Mouse (Mus musculus) embryonic fibroblast, embryonic 13.5 days (primary cell): ENCODE data around the gene Gm20683. TPM values are rescaled to one million over a fixed set of nuclear protein-coding genes. Genes with fewer than 3 reads are reported as not detected.

Source experiments
- H3K27ac ChIP-seq: 2 replicates; pipeline ENCODE4 v1.5.1; 2012; ENCODE audit warnings: low read length, control low read depth, inconsistent platforms; ENCODE audit not compliant: insufficient read depth
- H3K4me1 ChIP-seq: 2 replicates; pipeline ENCODE4 v1.6.1; 2011; ENCODE audit warnings: low read length; ENCODE audit not compliant: control insufficient read depth, insufficient read depth
- H3K4me3 ChIP-seq: 2 replicates; pipeline ENCODE4 v1.5.1; 2011; ENCODE audit warnings: mild to moderate bottlenecking, control low read depth, low read length; ENCODE audit not compliant: insufficient read depth
- CTCF ChIP-seq: IDR thresholded peaks from 2 replicates; pipeline ENCODE4 v1.5.1; 2011; ENCODE audit warnings: mild to moderate bottlenecking, control low read depth, low read length, moderate library complexity, borderline replicate concordance; ENCODE audit not compliant: insufficient read depth
- POLR2A ChIP-seq: IDR thresholded peaks from 2 replicates; pipeline ENCODE4 v1.6.1; 2011; ENCODE audit warnings: low read depth, mild to moderate bottlenecking, control low read depth, low read length, moderate library complexity
- polyA plus RNA-seq: library from polyadenylated mRNA; stranded (reverse); fragments of >200 nt; gene quantifications from 2 replicates; pipeline ENCODE4 v1.2.4, GENCODE M21; 2011; ENCODE audit warnings: low read depth; ENCODE audit not compliant: missing spikeins, insufficient read length

Gm20683 gene
- polyA plus RNA-seq, 1 experiment, result not detected

DNA sequence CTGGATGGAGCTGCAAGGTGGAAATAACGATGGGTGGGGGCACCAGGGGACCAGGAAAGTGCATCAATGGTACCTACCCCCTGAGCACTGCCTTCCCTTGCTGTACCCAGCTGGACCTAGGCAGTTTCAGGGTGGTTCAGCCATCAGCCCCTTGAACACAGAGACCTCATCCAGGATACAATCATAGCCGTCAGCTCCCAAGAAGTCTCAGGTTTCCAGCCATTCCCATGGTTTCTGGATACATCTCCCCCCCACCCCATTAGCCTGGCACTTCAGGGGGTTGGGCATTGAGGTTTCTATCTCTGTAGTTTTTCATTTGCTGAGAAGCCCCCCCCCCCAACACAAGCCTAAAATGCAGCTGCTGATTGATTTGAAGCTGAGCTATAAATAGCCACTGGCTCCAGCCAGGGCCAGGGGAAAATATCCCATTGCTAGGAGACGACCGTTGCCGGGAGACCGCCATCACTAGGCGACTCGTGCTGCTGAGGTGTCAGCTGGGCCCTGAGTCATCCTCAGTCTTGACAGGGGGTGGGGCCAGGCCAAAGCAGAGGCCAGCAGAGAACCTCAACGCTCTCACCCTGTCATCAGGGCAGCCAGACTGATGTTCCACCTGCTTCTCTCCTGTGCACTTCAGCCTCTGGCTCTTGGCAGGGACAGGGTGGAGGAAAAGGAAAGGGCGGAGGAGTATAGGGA is 38.6 kb downstream of the Gm20683 start:
- Histone ChIP-seq H3K4me3 (no peak overlapping the region), H3K4me1 (peaks cover 6% of the 10 kb centered on the region; the same call in 1 of the 2 replicates), H3K27ac (no peak overlapping the region)
- TF ChIP-seq CTCF, result no peak

DNA sequence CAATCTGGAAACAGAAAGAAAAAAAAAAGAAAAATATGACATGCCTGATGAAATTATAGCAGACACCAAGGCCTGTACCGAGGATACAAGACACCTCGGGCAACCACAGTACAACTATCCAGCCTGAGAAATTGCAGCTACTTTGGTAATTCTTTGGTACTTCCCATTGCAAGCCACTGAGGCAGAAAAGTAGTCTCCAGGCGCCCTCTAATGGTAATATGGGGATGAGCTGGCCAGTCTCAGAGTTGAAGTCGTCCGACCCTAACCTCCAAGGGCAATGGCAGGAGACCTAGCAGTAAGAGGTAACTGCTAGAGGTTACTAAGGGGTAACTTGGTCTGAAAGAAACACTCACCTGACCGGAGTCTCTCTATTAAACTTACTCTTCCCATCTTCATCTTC is 40.5 kb downstream of the Gm20683 start:
- peak; percentile 26; the same call in 1 of the 2 replicates for TF ChIP-seq CTCF
- no peak for TF ChIP-seq POLR2A
- Histone ChIP-seq H3K27ac (no peak overlapping the region), H3K4me3 (no peak overlapping the region), H3K4me1 (peaks cover 4% of the 10 kb centered on the region; the same call in 1 of the 2 replicates)

DNA sequence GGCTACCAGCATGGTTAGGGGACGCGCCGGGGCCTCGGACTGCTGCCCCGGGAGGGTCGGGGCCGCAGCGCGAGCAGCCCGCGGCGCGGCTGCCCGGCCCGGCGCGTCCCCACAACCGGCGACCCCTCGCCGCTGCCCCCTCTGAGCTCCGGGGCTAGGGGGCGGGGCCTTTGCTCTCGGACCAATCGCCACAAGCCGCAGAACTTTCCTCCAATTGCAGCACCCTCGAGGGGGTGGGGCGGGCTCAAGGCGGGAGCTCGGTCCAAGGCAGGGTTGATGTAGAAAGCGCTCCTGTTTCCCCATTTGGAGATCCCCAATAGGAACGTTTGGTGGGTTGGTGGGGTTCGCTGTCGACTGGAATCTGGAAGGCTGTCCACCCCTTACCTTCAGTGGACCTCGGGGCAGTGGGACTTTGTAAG is 44.6 kb downstream of the Gm20683 start, which contains the start of gene Metrn:
TSS of gene Metrn (minus strand) at position 186 of the 419 bp plus-strand sequence.
- TF ChIP-seq POLR2A (no peak), CTCF (no peak)
- Histone ChIP-seq H3K4me1 (peaks cover 7% of the 10 kb centered on the region; the same call in 1 of the 2 replicates), H3K4me3 (peak within 1 kb of the TSS; percentile 76), H3K27ac (no peak within 1 kb of the TSS)

DNA sequence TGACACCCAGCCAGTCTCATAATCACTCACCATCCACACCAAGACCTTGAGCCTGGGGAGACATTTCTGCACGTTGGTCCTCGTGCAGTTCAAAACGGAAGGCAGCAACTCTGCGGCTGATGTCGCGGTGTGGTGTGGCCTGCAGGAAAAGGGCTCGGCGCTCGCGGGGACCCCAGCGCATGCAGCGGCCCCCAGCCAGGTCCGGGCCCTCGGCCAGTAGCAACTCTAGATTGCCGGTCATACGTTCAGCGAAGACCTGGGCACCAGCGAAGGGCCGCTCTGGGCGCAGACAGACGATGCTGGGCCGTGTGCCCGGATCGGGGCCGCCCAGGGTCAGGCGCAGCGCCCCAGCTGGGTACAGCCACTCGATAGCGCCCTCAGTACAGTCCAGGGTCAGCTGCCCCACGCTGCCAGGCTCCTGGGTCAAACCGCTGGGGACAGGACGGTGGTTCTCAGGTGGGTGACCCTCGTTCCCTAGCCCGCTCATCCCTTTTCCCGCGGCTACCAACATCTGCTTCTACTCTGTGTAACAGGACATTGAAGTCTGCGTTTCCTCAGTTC is 45.3 kb downstream of the Gm20683 start:
- no peak overlapping the region for H3K27ac ChIP-seq
- H3K4me1 ChIP-seq, result peaks cover 7% of the 10 kb centered on the region; the same call in 1 of the 2 replicates
- TF ChIP-seq POLR2A (no peak), CTCF (no peak)
- peak overlapping the region; percentile 76 for H3K4me3 ChIP-seq

DNA sequence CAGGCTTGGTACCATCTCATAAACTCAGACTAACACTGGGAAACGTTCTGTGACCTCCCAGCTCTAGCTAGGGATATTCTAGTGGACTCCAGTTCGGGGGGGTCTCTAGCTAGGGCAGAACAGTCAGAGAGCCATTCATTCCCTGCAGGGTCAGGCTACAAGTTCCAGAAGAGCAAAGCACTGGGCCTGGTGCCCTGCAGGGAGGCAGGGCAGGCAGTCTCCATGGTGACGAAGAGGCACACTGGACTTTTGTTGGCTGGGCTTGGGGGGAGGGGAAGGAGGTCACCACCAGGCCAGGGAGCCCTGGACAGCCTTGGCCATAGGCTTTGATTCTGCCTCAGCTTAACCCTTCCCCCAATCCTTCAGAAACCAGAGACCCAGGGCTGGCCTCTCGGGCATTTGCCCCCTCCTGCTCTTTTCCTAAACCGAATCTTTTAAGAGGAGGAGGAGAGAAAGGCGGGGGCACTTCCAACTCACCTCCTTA is 45.9 kb downstream of the Gm20683 start, which contains the start of gene AC134908.4:
TSS of gene AC134908.4 (minus strand) at position 51 of the 484 bp plus-strand sequence.
- peaks cover 7% of the 10 kb centered on the region; the same call in 1 of the 2 replicates for H3K4me1 ChIP-seq
- TF ChIP-seq POLR2A, result no peak
- TF ChIP-seq CTCF, result no peak
- peak within 1 kb of the TSS; percentile 76 for H3K4me3 ChIP-seq
- no peak within 1 kb of the TSS for H3K27ac ChIP-seq

DNA sequence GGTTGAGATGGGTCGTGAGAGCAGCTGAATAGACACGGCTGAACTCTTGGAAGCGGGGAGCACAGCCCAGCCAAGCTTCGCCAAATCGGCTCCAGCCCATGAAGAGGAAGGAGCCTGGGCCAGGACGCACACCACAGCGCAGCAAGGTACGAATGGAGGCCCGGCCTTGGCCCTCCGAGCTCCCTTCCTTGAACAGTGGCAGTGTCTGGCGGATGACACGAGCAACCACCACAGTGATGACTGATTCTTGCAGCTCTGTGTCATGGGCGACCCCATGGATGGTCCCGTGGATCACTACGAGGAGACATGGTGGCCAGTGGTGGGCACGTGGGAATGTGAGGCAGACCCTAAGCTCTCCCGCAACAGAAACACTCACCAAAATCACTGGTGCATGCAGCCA is 46.6 kb downstream of the Gm20683 start:
- H3K27ac ChIP-seq, result no peak overlapping the region
- TF ChIP-seq POLR2A (no peak), CTCF (no peak)
- peaks cover 7% of the 10 kb centered on the region; the same call in 1 of the 2 replicates for H3K4me1 ChIP-seq
- H3K4me3 ChIP-seq, result no peak overlapping the region

DNA sequence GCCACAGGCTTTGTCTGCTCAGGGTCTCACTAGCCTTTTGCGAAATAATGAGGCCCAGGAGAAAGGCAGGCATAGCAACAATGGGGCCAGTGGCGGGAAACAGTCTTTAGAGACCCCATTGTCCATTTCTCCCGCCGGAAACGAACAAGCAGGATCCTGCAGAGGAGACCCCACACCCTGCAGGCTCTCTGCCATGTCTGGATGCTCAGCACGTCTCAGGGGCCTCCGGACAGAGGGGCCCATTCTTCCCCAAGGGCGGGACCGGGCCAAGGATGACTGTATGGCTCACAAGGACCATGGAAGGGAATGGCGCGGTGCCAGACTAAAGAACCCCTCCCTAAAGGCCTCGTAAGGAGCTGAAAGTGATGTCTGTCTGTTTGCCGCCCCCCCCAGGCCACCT is 47.4 kb downstream of the Gm20683 start:
- TF ChIP-seq POLR2A (no peak), CTCF (no peak)
- H3K4me1 ChIP-seq, result peaks cover 7% of the 10 kb centered on the region; the same call in 1 of the 2 replicates
- H3K27ac ChIP-seq, result no peak overlapping the region
- no peak overlapping the region for H3K4me3 ChIP-seq

DNA sequence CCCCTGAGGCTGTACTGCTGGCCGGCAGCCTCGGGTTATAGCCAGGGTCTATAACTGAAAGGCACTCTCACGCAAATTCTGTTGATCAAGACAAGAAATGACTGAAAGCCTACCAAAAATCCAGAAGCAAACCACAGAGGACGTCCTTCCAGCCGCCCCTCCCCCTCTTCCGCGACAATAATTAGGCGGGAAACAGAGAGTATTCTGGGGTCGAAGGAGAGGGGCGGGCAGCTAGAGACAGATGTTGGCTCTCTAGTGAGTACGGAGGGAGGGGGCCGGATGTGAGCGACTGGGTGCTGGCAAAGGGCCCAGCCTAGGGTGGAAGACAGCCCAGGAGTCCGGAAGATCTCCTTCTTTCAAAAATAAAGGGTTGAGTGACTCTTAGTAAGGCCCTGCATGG is 48.9 kb downstream of the Gm20683 start, which contains the start of gene Fam173a:
TSS of gene Fam173a (minus strand) at position 287 of the 400 bp plus-strand sequence.
- Histone ChIP-seq H3K4me3 (peak within 1 kb of the TSS; percentile 55), H3K4me1 (peaks cover 7% of the 10 kb centered on the region; the same call in 1 of the 2 replicates), H3K27ac (peak within 1 kb of the TSS; percentile 86)
- no peak for TF ChIP-seq POLR2A
- no peak for TF ChIP-seq CTCF

DNA sequence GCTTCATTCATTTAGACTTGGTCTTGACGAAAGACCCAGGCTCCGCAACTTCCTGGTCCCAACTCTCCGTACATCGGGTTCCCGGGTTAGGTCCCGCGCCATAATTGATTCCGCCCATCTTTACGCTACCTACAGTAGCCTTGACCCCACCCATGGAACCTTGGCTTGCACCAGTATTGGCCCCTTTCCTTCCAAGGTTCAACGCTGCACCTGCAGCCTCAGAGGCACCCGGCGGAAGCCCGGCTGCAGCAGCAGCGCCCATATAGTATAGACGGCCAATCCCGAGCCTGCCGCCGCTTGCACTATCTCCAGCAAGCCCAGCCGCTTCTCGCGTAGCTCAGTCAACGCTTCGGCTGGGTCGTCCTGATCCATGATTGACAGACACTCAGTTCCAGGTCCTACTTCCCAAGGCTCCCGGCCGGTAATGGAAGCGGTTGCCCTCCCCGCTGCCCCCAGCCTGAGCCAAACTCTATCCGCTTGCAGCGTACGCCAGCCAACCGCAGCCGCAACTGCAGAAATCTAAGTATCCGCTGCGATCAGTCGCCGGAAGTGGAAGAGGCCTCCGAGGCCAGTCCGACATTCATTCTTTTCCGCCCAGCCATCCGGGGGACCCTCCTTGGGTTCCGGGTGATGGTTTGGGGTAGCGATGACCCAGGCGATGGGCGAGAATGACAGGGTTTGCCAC is 49.6 kb downstream of the Gm20683 start:
- peak overlapping the region; percentile 86 for H3K27ac ChIP-seq
- TF ChIP-seq CTCF, result no peak
- TF ChIP-seq POLR2A, result peak; percentile 92
- H3K4me3 ChIP-seq, result peak overlapping the region; percentile 55
- peaks cover 7% of the 10 kb centered on the region; the same call in 1 of the 2 replicates for H3K4me1 ChIP-seq
